Mouse (Mus musculus) stomach, embryonic 14.5 days (tissue): ENCODE data around the gene Wdr77. TPM values are rescaled to one million over a fixed set of nuclear protein-coding genes. Genes with fewer than 3 reads are reported as not detected.
"Not testable (repeated sequence)": the region's sequence is repeated elsewhere in the genome, so short reads cannot be mapped to it uniquely, and the experiment has no call there.

ENCODE experiments used
- ATAC-seq: fragments of 200-750 bp; cut with Nextera tagmentation; 2 replicates; pipeline ENCODE4 v1.8.0; 2017; ENCODE audit warnings: low read depth, moderate TSS enrichment; ENCODE audit not compliant: insufficient number of reproducible peaks, insufficient read depth, low FRiP score
- H3K27ac ChIP-seq: fragments of 300-500 bp; sonication (generic); 2 replicates; pipeline ENCODE4 v1.5.1; 2014; ENCODE audit warnings: mild to moderate bottlenecking, low read length, moderate library complexity, mixed read lengths
- H3K27me3 ChIP-seq: fragments of 300-500 bp; sonication (generic); 2 replicates; pipeline ENCODE4 v1.6.1; 2014; ENCODE audit warnings: low read length, control low read depth, mixed read lengths; ENCODE audit not compliant: control insufficient read depth, insufficient read depth
- H3K36me3 ChIP-seq: fragments of 300-500 bp; sonication (generic); 2 replicates; pipeline ENCODE4 v1.6.1; 2014; ENCODE audit warnings: mild to moderate bottlenecking, control low read depth, low read length, moderate library complexity, mixed read lengths; ENCODE audit not compliant: control insufficient read depth, insufficient read depth
- H3K4me1 ChIP-seq: fragments of 300-500 bp; sonication (generic); 2 replicates; pipeline ENCODE4 v1.6.1; 2014; ENCODE audit warnings: low read length, control low read depth, mixed read lengths; ENCODE audit not compliant: control insufficient read depth, insufficient read depth
- H3K4me2 ChIP-seq: fragments of 300-500 bp; sonication (generic); replicated peaks from 2 replicates; pipeline ENCODE4 v1.6.1; 2014; ENCODE audit warnings: low read depth, low read length, control low read depth
- H3K4me3 ChIP-seq: fragments of 300-500 bp; sonication (generic); 2 replicates; pipeline ENCODE4 v1.5.1; 2014; ENCODE audit warnings: low read depth, low read length, control low read depth
- H3K9ac ChIP-seq: fragments of 300-500 bp; sonication (generic); replicated peaks from 2 replicates; pipeline ENCODE4 v1.6.1; 2014; ENCODE audit warnings: low read depth, mild to moderate bottlenecking, control low read depth, low read length, moderate library complexity, mixed read lengths
- H3K9me3 ChIP-seq: fragments of 300-500 bp; sonication (generic); 2 replicates; pipeline ENCODE4 v1.6.1; 2016; ENCODE audit warnings: low read depth, low read length, control low read depth; ENCODE audit not compliant: control insufficient read depth
- WGBS: fragments of 180-500 bp; shearing (Covaris S2); extraction: QIAGEN DNeasy Blood & Tissue Kit; methylation state at CpG from one replicate; pipeline ENCODE4 v1.1.7; 2014; 5-methylcytosine and 5-hydroxymethylcytosine counted together
- polyA plus RNA-seq: library from polyadenylated mRNA; unstranded; fragments of >200 nt; fragmentation: Nextera tagmentation; extraction: Ambion mirVana; gene quantifications from 2 replicates; pipeline ENCODE4 v1.2.1, GENCODE M21; 2014

The Wdr77 gene
- polyA plus RNA-seq, 1 experiment from 2014 or later: 137 TPM

DNA sequence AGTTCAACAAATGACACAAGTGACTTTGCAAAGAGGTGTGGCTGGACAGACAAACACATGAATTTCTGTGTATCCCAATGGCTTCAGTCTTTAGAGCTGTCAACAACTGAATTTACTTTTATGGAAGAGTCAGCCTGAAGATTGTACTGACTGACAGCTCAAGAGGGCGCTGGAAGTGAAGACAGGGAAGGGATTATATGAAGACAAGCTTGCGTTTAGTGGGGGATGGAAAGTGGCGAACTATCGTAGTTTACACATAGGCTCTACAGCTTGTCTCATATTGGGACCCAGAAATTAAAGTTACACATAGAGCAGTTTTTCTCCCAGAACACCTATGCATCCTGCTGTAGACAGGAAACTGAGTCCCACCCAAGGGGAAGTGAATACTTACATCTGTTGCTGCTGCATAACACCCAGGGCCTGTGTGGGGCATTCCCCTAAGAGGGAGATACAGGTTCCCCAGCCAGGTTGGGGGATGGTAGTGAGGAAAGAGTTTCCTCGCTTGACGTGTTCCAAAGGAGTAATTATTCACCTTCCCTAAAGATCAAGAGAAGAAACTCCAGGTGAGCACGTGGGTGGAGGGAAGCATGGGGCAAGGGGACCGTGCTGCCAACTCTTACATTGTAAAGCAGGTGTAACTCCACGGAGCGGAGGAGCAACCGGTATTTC is 41.7 kb downstream of the Wdr77 start:
- Histone ChIP-seq H3K9me3 (no peaks in the 10 kb centered on the region), H3K36me3 (no peaks in the 10 kb centered on the region), H3K27me3 (no peaks in the 10 kb centered on the region), H3K4me3 (no peak overlapping the region), H3K4me2 (peak overlapping the region; percentile 28), H3K27ac (no peak overlapping the region), H3K9ac (no peak overlapping the region), H3K4me1 (no peaks in the 10 kb centered on the region)
- WGBS: 19% methylated on average over 11 of the region's 11 CpGs
- 0 out of 2 replicates have a peak, but pooled peaks have one; percentile 2 for ATAC-seq

DNA sequence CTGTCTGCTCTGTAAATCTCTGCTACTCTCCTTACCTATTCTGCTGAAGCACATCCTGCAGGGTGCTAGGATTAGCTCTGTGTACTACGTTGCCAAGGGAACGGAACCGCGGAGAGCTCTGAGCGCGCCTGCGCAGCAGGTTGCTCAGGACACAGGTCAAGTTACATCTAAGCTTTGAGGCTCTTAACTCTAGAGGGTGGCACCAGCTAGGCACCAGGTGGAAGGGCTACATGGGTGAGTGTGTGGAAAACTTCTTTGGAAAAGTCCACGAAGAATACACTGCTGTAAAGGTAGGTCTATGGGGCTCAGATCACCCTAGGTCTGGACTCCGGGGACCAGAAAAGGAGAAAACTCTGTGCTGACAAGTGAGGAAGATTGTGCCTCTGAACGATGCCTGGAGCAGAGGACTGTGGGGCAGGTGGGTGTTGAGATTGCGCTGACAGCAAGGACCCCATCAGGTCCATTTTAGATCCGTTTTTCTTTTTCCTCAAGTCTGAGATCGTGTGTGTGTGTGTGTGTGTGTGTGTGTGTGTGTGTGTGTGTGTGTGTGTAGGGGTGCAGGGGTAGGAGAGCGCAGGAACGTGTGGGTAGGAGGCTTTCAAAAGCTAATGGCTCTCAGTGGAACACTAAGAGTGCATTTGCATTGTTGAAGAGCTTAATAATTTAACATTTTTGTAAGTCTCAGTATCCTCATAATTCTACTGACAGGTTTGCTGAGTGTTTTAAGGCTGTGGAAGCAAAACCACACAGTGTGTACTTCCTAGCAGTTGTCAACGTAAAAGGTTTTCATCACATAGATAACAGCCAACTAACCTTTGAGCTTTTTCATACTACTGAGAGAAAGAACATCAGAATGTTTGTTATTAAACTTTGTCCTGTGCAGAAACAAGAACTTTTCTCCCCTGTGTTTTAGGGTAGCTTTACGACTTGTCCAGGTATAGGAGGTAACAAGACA is 42.5 kb downstream of the Wdr77 start:
- Histone ChIP-seq H3K36me3 (no peaks in the 10 kb centered on the region), H3K9me3 (no peaks in the 10 kb centered on the region), H3K27me3 (no peaks in the 10 kb centered on the region), H3K9ac (no peak overlapping the region), H3K4me2 (peak overlapping the region; percentile 28), H3K4me3 (no peak overlapping the region), H3K4me1 (no peaks in the 10 kb centered on the region), H3K27ac (no peak overlapping the region)
- peak; percentile 92 for ATAC-seq
- 23% methylated on average over 17 of the region's 17 CpGs for WGBS

DNA sequence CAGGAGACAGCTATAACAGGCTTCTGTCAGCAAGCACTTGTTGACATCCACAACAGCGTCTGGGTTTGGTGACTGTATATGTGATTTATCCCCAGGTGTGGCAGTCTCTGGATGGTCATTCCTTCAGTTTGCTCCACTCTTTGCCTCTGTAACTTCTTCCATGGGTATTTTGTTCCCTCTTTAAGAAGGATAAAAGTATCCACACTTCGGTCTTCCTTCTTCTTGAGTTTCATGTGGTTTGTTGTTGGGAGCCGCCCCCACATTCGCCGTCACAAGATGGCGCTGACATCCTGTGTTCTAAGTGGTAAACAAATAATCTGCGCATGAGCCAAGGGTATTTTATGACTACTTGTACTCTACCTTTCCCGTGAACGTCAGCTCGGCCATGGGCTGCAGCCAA is 44.2 kb downstream of the Wdr77 start:
- not testable (repeated sequence) for ATAC-seq, H3K4me1 ChIP-seq
- WGBS: 65% methylated on average over 10 of the region's 10 CpGs

DNA sequence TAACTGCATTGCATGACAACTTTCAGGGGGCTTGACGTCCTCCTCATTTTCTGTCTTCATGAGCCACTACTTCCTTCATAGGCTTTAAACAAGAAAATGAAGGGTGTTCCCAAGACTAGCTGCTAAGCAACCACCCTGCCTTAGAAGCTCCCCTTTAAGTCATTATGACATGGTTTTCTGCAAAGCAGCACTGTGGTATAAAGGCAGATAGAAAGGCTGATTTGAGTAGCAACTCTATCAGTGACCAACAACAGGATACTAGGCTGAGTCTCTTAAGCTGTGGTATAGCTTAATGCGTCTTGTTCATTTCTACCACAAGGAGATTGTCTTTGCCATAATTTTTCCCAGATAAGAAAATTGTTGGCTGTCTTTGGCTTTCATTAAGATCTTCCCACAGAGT is 55.4 kb downstream of the Wdr77 start, which contains the start of gene Pifo:
Gene Pifo (minus strand): TSS at position 101 of the 400 bp plus-strand sequence.
- H3K36me3 ChIP-seq: no peaks in the 10 kb centered on the region
- H3K4me3 ChIP-seq: no peak within 1 kb of the TSS
- no peak within 1 kb of the TSS for H3K4me2 ChIP-seq
- H3K4me1 ChIP-seq: no peaks in the 10 kb centered on the region
- H3K27me3 ChIP-seq: no peaks in the 10 kb centered on the region
- no peak within 1 kb of the TSS for H3K9ac ChIP-seq
- no peak within 1 kb of the TSS for H3K27ac ChIP-seq
- H3K9me3 ChIP-seq: no peaks in the 10 kb centered on the region
- WGBS: 86% methylated on average over 2 of the region's 2 CpGs
- no peak for ATAC-seq

More for the DNA sequence above, 44.2 kb downstream of the Wdr77 start:
- not testable (repeated sequence) for H3K9me3 ChIP-seq, H3K4me3 ChIP-seq, H3K9ac ChIP-seq, H3K27me3 ChIP-seq, H3K27ac ChIP-seq, H3K4me2 ChIP-seq, H3K36me3 ChIP-seq

Other genes starting within 250 kb of the Wdr77 start
- gene Rap1a, start 158.0 kb upstream of the Wdr77 start, polyA plus RNA-seq: 100 and 112 TPM in 2 replicates
- gene Adora3, start 88.5 kb upstream of the Wdr77 start, polyA plus RNA-seq: 0.33 TPM in 1 of 2 replicates, not detected in the other
- gene Tmigd3, start 88.5 kb upstream of the Wdr77 start, polyA plus RNA-seq: not detected in 2 replicates
- gene I830077J02Rik, start 26.7 kb upstream of the Wdr77 start, polyA plus RNA-seq: 1.2 and 1.5 TPM in 2 replicates
- 417 and 440 TPM in 2 replicates for gene Atp5f1, start 730 bp downstream of the Wdr77 start, polyA plus RNA-seq
- 1.8 and 2.0 TPM in 2 replicates for gene Ovgp1, start 14.3 kb downstream of the Wdr77 start, polyA plus RNA-seq
- gene Pifo, start 55.3 kb downstream of the Wdr77 start, polyA plus RNA-seq: 0.29 and 0.39 TPM in 2 replicates
- not detected in 2 replicates for gene Chil5, start 73.4 kb downstream of the Wdr77 start, polyA plus RNA-seq
- 0.39 TPM in 1 of 2 replicates, not detected in the other for gene Chia1, start 153.9 kb downstream of the Wdr77 start, polyA plus RNA-seq
- gene Chil3, start 208.2 kb downstream of the Wdr77 start, polyA plus RNA-seq: 0.70 TPM in 1 of 2 replicates, not detected in the other